Mouse (Mus musculus): ENCODE measurements at regions not wholly inside any gene's neighbourhood (a gene's known extent, or its start where the extent isn't known, plus 50 kb on each side); places are given as distances from the start of the nearest gene placed in this dataset.

GRCm38 (mm10) chr9:69814432-69814831 is 53.7 kb upstream of the Foxb1 start:
- DNase-seq (ENCODE audit: low spot score), result no peak

- no peak for DNase-seq (ENCODE audit: low spot score)
Observed at GRCm38 (mm10) chr9:69823179-69823966, 62.6 kb upstream of the Foxb1 start.

- DNase-seq (ENCODE audit: low spot score), result no peak
Observed at GRCm38 (mm10) chr9:69828428-69828827, 67.7 kb upstream of the Foxb1 start.

- DNase-seq (ENCODE audit: low spot score), result no peak
Observed at GRCm38 (mm10) chr9:69835396-69835795, 74.7 kb upstream of the Foxb1 start.

GRCm38 (mm10) chr9:69839198-69839597 is 78.5 kb upstream of the Foxb1 start:
- DNase-seq (ENCODE audit: low spot score), result no peak

GRCm38 (mm10) chr9:69844712-69845111 is 84.0 kb upstream of the Foxb1 start:
- no peak for DNase-seq (ENCODE audit: low spot score)

GRCm38 (mm10) chr9:69845210-69845609 is 84.5 kb upstream of the Foxb1 start:
- no peak for DNase-seq (ENCODE audit: low spot score)

- DNase-seq (ENCODE audit: low spot score), result no peak
Observed at GRCm38 (mm10) chr9:69856621-69857020, 95.9 kb upstream of the Foxb1 start.

GRCm38 (mm10) chr9:69858619-69859018 is 97.9 kb upstream of the Foxb1 start:
- no peak for DNase-seq (ENCODE audit: low spot score)

- DNase-seq (ENCODE audit: low spot score), result no peak
Observed at GRCm38 (mm10) chr9:69870182-69870581, 109.4 kb upstream of the Foxb1 start.

GRCm38 (mm10) chr9:69886351-69886750 is 102.9 kb upstream of the Bnip2 start:
- no peak for DNase-seq (ENCODE audit: low spot score)

- no peak for DNase-seq (ENCODE audit: low spot score)
Observed at GRCm38 (mm10) chr9:69898016-69898415, 91.2 kb upstream of the Bnip2 start.

GRCm38 (mm10) chr9:69899371-69899770 is 89.9 kb upstream of the Bnip2 start:
- peak; percentile 20 for DNase-seq (ENCODE audit: low spot score)

GRCm38 (mm10) chr9:69900871-69901270 is 88.4 kb upstream of the Bnip2 start:
- no peak for DNase-seq (ENCODE audit: low spot score)

- no peak for DNase-seq (ENCODE audit: low spot score)
Observed at GRCm38 (mm10) chr9:69907123-69907945, 81.9 kb upstream of the Bnip2 start.

GRCm38 (mm10) chr9:69910621-69911020 is 78.6 kb upstream of the Bnip2 start:
- DNase-seq (ENCODE audit: low spot score), result no peak

- no peak for DNase-seq (ENCODE audit: low spot score)
Observed at GRCm38 (mm10) chr9:69928126-69928525, 61.1 kb upstream of the Bnip2 start.

- DNase-seq (ENCODE audit: low spot score), result no peak
Observed at GRCm38 (mm10) chr9:69937863-69938262, 51.4 kb upstream of the Bnip2 start.

Data from ovary, postnatal 36 days (tissue).